Mouse (Mus musculus) cortical plate, adult 2 months (tissue): ENCODE measurements at regions not wholly inside any gene's neighbourhood (a gene's known extent, or its start where the extent isn't known, plus 50 kb on each side); places are given as distances from the start of the nearest gene placed in this dataset.

Experiments
- CTCF ChIP-seq: fragments of 200-500 bp; IDR thresholded peaks from 2 replicates; pipeline ENCODE4 v1.5.1; 2011; ENCODE audit warnings: mild to moderate bottlenecking, control low read depth, low read length; ENCODE audit not compliant: insufficient read depth; ENCODE audit errors: extremely low read depth
- POLR2A ChIP-seq: fragments of 200-500 bp; IDR thresholded peaks from 2 replicates; pipeline ENCODE4 v1.6.1; 2011; ENCODE audit warnings: mild to moderate bottlenecking, low read length, control low read depth; ENCODE audit not compliant: insufficient read depth; ENCODE audit errors: extremely low read depth

GRCm38 (mm10) chr14:31933441-31933840, 95.3 kb upstream of the Galnt15 start:
- TF ChIP-seq POLR2A (no peak), CTCF (no peak)
